Mouse (Mus musculus): ENCODE measurements at regions not wholly inside any gene's neighbourhood (a gene's known extent, or its start where the extent isn't known, plus 50 kb on each side); places are given as distances from the start of the nearest gene placed in this dataset.

DNA sequence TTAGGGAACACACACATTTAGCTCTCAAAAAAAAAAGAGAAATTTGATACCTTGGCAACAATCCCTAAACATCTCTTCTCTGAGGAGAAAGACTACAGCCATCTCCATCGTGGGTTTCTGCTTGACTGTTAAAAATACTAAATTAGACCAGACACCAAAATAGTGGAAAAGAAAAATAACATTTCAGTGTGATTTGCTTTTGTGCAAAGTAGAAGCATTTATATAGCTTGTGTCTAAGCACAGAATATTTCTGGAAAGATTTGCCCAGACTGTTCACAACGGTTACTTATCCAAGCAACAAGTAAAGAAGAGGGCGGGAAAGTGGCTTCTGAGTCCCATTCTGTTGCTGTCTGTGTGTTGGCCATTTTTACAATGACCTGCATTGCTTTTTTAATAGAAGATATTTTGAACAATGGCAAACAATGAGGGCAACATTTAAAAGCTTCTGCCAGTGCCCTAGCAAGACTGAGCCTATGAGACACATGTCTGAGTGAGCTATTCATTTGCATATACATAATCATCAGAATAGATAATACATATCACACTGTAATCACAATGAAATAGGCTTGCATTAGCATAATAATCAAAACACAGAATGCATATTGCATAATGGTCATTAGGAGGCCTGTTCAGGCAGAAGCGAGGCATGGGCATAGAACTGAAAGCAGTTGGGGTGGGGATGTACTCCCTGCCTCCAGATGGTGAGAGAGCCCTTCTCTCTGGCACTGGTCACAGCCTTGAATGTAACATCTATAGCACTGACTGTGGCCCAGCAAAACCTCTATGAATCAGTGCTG, 159.5 kb upstream of the Irf2bp2 start:
- no peaks in the 10 kb centered on the region for H3K27me3 ChIP-seq (ENCODE audit: control insufficient read depth, insufficient read depth, low read length)
- no peak overlapping the region for H3K4me3 ChIP-seq (replicated peaks; ENCODE audit: low read length)
- ATAC-seq (ENCODE audit: insufficient read depth, low FRiP score), result no peak
- no peak overlapping the region for H3K4me2 ChIP-seq (ENCODE audit: low read depth, low read length)
- H3K4me1 ChIP-seq (ENCODE audit: control insufficient read depth, insufficient read depth, low read length), result peaks cover 7% of the 10 kb centered on the region
- no peak overlapping the region for H3K9ac ChIP-seq (ENCODE audit: low read length)
- H3K9me3 ChIP-seq (replicated peaks; ENCODE audit: control insufficient read depth, low read length), result no peaks in the 10 kb centered on the region
- no peaks in the 10 kb centered on the region for H3K36me3 ChIP-seq (ENCODE audit: control insufficient read depth, insufficient read depth, low read length)
- H3K27ac ChIP-seq (ENCODE audit: low read length), result no peak overlapping the region
- 66% methylated on average over 4 of the region's 4 CpGs for WGBS

DNA sequence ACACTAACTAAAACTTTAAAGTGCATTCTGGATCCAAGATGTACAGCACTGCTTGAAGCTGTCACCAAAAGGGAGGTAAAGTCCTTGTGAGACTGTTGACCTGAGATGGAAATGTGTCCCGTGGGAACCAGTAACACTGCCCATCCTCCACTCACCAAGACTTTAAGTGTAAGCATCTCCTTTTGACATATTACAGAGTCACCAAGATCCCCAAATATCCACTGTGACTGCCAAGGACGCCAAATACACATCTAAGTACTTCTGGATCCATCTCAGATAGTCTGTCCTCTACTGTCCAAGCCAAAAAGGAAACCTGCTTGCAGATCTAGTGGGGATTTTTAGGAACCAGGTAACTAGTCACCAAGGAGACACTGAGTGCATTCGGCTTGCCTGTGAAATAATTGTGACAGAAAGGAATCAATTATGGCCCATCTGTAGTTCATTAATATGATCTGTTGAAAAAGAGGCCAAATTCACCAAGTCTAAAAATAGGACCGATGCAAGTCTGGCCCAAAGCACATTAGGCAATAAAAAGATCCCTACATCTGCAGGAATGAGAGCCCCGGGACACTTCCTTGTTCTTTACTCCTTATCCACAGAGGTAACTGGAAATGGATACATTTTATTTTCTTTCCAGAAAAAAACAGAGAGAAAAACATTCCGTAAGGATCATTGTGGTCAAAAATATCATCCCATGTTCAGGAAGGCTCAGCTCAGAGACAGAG, 157.8 kb upstream of the Irf2bp2 start:
- Histone ChIP-seq H3K4me3 (replicated peaks; ENCODE audit: low read length) (no peak overlapping the region), H3K9me3 (replicated peaks; ENCODE audit: control insufficient read depth, low read length) (no peaks in the 10 kb centered on the region), H3K36me3 (ENCODE audit: control insufficient read depth, insufficient read depth, low read length) (no peaks in the 10 kb centered on the region), H3K4me1 (ENCODE audit: control insufficient read depth, insufficient read depth, low read length) (peaks cover 7% of the 10 kb centered on the region; the same call in 1 of the 2 replicates), H3K9ac (ENCODE audit: low read length) (no peak overlapping the region), H3K27me3 (ENCODE audit: control insufficient read depth, insufficient read depth, low read length) (no peaks in the 10 kb centered on the region), H3K27ac (ENCODE audit: low read length) (no peak overlapping the region), H3K4me2 (ENCODE audit: low read depth, low read length) (no peak overlapping the region)
- 66% methylated on average over 6 of the region's 6 CpGs for WGBS
- no peak for ATAC-seq (ENCODE audit: insufficient read depth, low FRiP score)

DNA sequence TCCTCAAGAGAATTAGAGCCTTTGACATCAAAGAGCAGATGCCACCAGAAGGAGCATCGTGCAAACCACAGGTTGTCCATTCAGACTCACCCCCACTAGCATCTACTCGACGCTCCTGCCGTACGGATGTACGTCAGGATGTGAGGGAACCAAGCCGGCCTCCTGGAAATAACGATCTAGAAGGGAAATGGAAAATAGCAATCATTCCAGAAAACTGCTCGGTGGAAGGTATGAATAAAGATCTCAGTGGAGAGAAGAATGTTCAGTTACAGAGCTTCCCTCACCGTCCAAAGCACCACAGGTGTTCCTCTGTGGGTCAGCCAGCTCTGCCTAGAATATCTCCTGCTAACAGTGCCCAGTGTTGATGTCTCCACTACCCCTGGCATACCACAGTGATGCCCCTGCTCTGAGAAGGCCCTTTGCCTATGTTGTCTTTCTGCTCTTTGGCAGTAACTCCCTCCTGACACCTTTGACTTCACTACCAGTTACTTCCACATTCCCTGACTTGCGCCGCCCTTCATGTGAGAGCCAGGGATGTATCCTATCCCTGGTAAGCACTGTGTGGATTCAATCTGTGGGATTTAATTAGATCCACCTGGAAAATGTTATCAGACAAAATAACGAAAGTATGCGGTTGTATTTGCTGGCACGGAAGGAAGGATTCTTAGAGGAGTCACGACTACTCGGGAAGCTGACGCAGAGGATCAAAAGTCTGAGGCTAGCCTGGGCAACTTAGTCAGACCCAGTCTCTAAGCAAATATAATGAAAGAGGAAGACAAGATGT, 152.4 kb upstream of the Irf2bp2 start:
- 76% methylated on average over 18 of the region's 18 CpGs for WGBS
- H3K36me3 ChIP-seq (ENCODE audit: control insufficient read depth, insufficient read depth, low read length), result no peaks in the 10 kb centered on the region
- H3K27me3 ChIP-seq (ENCODE audit: control insufficient read depth, insufficient read depth, low read length), result no peaks in the 10 kb centered on the region
- H3K27ac ChIP-seq (ENCODE audit: low read length), result no peak overlapping the region
- ATAC-seq (ENCODE audit: insufficient read depth, low FRiP score), result no peak
- peaks cover 7% of the 10 kb centered on the region; the same call in 1 of the 2 replicates for H3K4me1 ChIP-seq (ENCODE audit: control insufficient read depth, insufficient read depth, low read length)
- H3K9me3 ChIP-seq (replicated peaks; ENCODE audit: control insufficient read depth, low read length), result no peaks in the 10 kb centered on the region
- no peak overlapping the region for H3K4me3 ChIP-seq (replicated peaks; ENCODE audit: low read length)
- H3K9ac ChIP-seq (ENCODE audit: low read length), result no peak overlapping the region
- no peak overlapping the region for H3K4me2 ChIP-seq (ENCODE audit: low read depth, low read length)

DNA sequence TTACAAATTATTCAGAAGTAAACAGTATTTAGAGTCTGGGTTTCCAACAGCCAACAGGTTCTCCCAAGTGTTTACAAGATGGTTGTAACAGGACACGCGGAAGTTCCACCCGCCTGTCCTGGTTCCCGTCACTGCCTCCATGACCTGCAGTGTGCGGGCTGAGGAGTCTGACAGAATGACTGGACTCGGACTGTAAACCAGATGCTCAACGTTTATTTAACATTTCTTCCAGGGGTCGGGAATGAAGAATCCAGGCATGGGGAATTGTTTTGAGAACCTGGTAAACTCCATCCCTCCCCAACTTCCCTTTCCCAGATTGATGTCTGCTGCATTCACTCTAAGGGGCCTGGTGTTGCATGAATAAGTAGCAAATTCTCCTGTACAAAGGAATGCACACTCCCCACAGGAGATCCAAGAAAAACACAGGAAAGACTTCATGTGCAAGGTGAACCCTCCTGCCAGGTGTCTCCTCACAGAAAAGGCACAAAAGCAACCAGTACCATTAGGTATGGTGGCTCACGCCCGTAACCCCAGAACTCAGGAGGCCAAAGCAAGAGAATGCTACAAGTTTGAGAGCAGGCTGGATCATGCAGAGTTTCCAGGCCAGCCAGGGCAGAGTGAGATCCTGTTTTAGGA, 151.1 kb upstream of the Irf2bp2 start:
- no peaks in the 10 kb centered on the region for H3K9me3 ChIP-seq (replicated peaks; ENCODE audit: control insufficient read depth, low read length)
- no peak overlapping the region for H3K9ac ChIP-seq (ENCODE audit: low read length)
- H3K4me3 ChIP-seq (replicated peaks; ENCODE audit: low read length), result no peak overlapping the region
- WGBS, result 44% methylated on average over 10 of the region's 10 CpGs
- H3K27me3 ChIP-seq (ENCODE audit: control insufficient read depth, insufficient read depth, low read length), result no peaks in the 10 kb centered on the region
- no peak for ATAC-seq (ENCODE audit: insufficient read depth, low FRiP score)
- H3K4me1 ChIP-seq (ENCODE audit: control insufficient read depth, insufficient read depth, low read length), result peaks cover 7% of the 10 kb centered on the region; the same call in 1 of the 2 replicates
- H3K4me2 ChIP-seq (ENCODE audit: low read depth, low read length), result no peak overlapping the region
- H3K36me3 ChIP-seq (ENCODE audit: control insufficient read depth, insufficient read depth, low read length), result no peaks in the 10 kb centered on the region
- peak overlapping the region; percentile 67 for H3K27ac ChIP-seq (ENCODE audit: low read length)

DNA sequence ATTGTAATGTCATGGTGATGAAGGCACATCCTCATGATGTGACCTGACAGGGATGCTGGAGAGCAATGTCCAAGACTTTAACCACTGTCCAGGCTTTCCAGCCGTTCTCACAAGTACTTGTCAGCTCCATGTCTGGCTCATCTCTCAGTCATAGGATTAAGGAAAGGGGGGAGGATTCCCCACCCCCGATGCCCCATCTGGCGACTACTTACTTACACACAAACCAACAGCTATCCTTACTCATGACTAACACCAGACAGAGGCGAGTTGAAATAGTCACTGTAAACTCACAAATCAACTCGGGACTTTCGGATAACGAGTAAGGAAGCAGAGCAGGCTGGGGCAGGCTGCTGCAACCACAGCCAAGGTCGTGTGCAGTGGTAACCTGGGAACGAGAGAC, 149.5 kb upstream of the Irf2bp2 start:
- H3K36me3 ChIP-seq (ENCODE audit: control insufficient read depth, insufficient read depth, low read length), result no peaks in the 10 kb centered on the region
- H3K27me3 ChIP-seq (ENCODE audit: control insufficient read depth, insufficient read depth, low read length), result no peaks in the 10 kb centered on the region
- no peak for ATAC-seq (ENCODE audit: insufficient read depth, low FRiP score)
- no peak overlapping the region for H3K27ac ChIP-seq (ENCODE audit: low read length)
- no peak overlapping the region for H3K4me2 ChIP-seq (ENCODE audit: low read depth, low read length)
- peaks cover 7% of the 10 kb centered on the region; the same call in 1 of the 2 replicates for H3K4me1 ChIP-seq (ENCODE audit: control insufficient read depth, insufficient read depth, low read length)
- WGBS, result 50% methylated on average over 9 of the region's 9 CpGs
- H3K9ac ChIP-seq (ENCODE audit: low read length), result no peak overlapping the region
- H3K4me3 ChIP-seq (replicated peaks; ENCODE audit: low read length), result no peak overlapping the region
- no peaks in the 10 kb centered on the region for H3K9me3 ChIP-seq (replicated peaks; ENCODE audit: control insufficient read depth, low read length)

DNA sequence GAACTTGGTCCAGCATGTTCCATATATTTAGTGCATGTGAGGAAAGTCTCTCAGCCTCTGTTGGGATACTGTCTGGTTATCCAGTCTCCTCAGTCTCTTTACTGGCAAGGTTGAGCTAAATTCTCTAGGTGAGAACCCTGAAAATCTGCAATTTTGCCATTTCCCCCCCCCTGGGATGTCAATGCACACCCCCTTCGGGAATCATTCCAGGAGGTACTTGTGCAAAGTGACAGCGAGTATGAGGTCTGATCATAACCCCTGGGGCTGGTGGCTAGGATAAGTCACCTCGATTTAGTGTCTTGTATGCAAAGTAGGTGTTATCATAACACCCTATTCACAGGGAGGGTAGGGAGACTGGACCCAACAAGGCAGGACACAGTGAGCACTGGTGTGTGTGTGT, 148.3 kb upstream of the Irf2bp2 start:
- Histone ChIP-seq H3K4me3 (replicated peaks; ENCODE audit: low read length) (no peak overlapping the region), H3K36me3 (ENCODE audit: control insufficient read depth, insufficient read depth, low read length) (no peaks in the 10 kb centered on the region), H3K4me2 (ENCODE audit: low read depth, low read length) (no peak overlapping the region), H3K4me1 (ENCODE audit: control insufficient read depth, insufficient read depth, low read length) (peaks cover 7% of the 10 kb centered on the region; the same call in 1 of the 2 replicates), H3K27me3 (ENCODE audit: control insufficient read depth, insufficient read depth, low read length) (no peaks in the 10 kb centered on the region), H3K27ac (ENCODE audit: low read length) (no peak overlapping the region), H3K9me3 (replicated peaks; ENCODE audit: control insufficient read depth, low read length) (no peaks in the 10 kb centered on the region), H3K9ac (ENCODE audit: low read length) (no peak overlapping the region)
- WGBS, result 86% methylated on average over 3 of the region's 3 CpGs
- no peak for ATAC-seq (ENCODE audit: insufficient read depth, low FRiP score)

DNA sequence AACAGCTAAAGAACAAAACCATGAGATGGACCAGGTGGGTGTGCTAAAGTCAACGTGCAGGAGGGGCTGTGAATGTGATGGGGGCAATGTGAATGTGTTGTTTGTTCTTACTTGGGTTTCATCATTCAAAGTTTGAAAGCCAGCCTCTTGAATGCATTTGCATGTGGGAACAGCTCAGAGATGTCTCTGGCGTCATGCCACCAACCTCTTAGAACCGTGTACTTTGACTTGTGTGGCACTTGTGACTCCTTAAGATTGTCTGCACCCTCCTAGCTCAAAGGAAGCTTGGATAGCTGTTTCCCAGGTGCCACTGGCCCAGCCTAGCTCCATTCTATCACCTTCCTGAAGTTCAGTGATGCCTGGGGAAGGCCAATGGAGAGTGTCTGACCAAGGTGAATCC, 147.2 kb upstream of the Irf2bp2 start:
- WGBS, result 60% methylated on average over 3 of the region's 3 CpGs
- Histone ChIP-seq H3K4me2 (ENCODE audit: low read depth, low read length) (no peak overlapping the region), H3K4me3 (replicated peaks; ENCODE audit: low read length) (no peak overlapping the region), H3K27me3 (ENCODE audit: control insufficient read depth, insufficient read depth, low read length) (no peaks in the 10 kb centered on the region), H3K4me1 (ENCODE audit: control insufficient read depth, insufficient read depth, low read length) (peaks cover 15% of the 10 kb centered on the region), H3K9ac (ENCODE audit: low read length) (no peak overlapping the region), H3K27ac (ENCODE audit: low read length) (no peak overlapping the region), H3K9me3 (replicated peaks; ENCODE audit: control insufficient read depth, low read length) (no peaks in the 10 kb centered on the region), H3K36me3 (ENCODE audit: control insufficient read depth, insufficient read depth, low read length) (no peaks in the 10 kb centered on the region)
- no peak for ATAC-seq (ENCODE audit: insufficient read depth, low FRiP score)

DNA sequence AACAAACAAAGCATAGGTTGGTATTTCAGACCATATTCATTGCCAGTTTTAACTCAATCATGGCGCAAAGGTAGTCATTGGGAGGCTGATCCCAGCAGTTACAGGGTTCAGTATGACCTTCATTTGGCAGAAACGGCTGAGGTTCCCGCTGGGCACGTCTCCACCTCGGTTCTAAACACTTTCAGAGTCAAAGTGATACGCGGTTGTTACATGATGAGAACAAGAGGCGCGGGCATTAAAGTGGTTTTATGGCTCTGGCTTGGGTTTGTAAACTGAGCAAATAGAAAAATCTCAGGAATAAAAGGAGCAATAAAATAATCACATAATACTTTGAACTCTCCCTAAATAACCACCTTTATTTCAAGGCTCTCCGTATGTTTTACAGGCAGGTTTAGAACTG, 146.0 kb upstream of the Irf2bp2 start:
- WGBS, result 84% methylated on average over 10 of the region's 10 CpGs
- H3K9me3 ChIP-seq (replicated peaks; ENCODE audit: control insufficient read depth, low read length), result no peaks in the 10 kb centered on the region
- no peak overlapping the region for H3K27ac ChIP-seq (ENCODE audit: low read length)

More for the DNA sequence above, 146.0 kb upstream of the Irf2bp2 start:
- Histone ChIP-seq H3K4me1 (ENCODE audit: control insufficient read depth, insufficient read depth, low read length) (peaks cover 22% of the 10 kb centered on the region), H3K9ac (ENCODE audit: low read length) (no peak overlapping the region), H3K4me3 (replicated peaks; ENCODE audit: low read length) (no peak overlapping the region), H3K27me3 (ENCODE audit: control insufficient read depth, insufficient read depth, low read length) (no peaks in the 10 kb centered on the region), H3K4me2 (ENCODE audit: low read depth, low read length) (no peak overlapping the region), H3K36me3 (ENCODE audit: control insufficient read depth, insufficient read depth, low read length) (no peaks in the 10 kb centered on the region)
- ATAC-seq (ENCODE audit: insufficient read depth, low FRiP score), result no peak
